Mouse (Mus musculus) C2C12 (cell line): ENCODE data around the gene Abl2.

Source experiments
- CTCF ChIP-seq: IDR thresholded peaks from one replicate; pipeline ENCODE4 v1.5.1; 2011; ENCODE audit not compliant: control insufficient read depth, insufficient read depth, insufficient read length
- MAX ChIP-seq: IDR thresholded peaks from one replicate; pipeline ENCODE4 v1.6.1; 2011; ENCODE audit warnings: mild to moderate bottlenecking, control low read depth
- MYOG ChIP-seq: IDR thresholded peaks from one replicate; pipeline ENCODE4 v1.6.1; 2011; ENCODE audit not compliant: control insufficient read depth, insufficient read length; ENCODE audit errors: extremely low read depth

GRCm38 (mm10) chr1:156559641-156560020, 1.0 kb downstream of the Abl2 start:
- TF ChIP-seq CTCF, result no peak
- TF ChIP-seq MAX, result no peak
- TF ChIP-seq MYOG, result no peak
